Mouse (Mus musculus) macrophage (primary cell): ENCODE measurements around the gene Inafm1. TPM values are rescaled to one million over a fixed set of nuclear protein-coding genes. Genes with fewer than 3 reads are reported as not detected.
"Not testable (repeated sequence)": the region's sequence is repeated elsewhere in the genome, so short reads cannot be mapped to it uniquely, and the experiment has no call there.

Source experiments
- H3K27ac ChIP-seq: fragments of 350-480 bp; formaldehyde crosslinking; 2 replicates; pipeline ENCODE4 v1.9.0; 2021
- H3K36me3 ChIP-seq: fragments of 350-480 bp; formaldehyde crosslinking; 2 replicates; pipeline ENCODE4 v1.9.0; 2021; ENCODE audit errors: inconsistent target
- H3K4me3 ChIP-seq: fragments of 350-480 bp; formaldehyde crosslinking; 2 replicates; pipeline ENCODE4 v1.9.0; 2021; ENCODE audit errors: inconsistent target
- H3K79me2 ChIP-seq: fragments of 350-480 bp; formaldehyde crosslinking; 2 replicates; pipeline ENCODE4 v1.9.0; 2021; ENCODE audit errors: inconsistent target
- WGBS: methylation state at CpG from one replicate; pipeline ENCODE4 v1.1.7; 2026; ENCODE audit warnings: inconsistent platforms; ENCODE audit not compliant: missing documents; 5-methylcytosine and 5-hydroxymethylcytosine counted together
- polyA plus RNA-seq: library from polyadenylated mRNA; stranded (reverse); fragments of 250-400 nt; gene quantifications from 3 replicates; pipeline ENCODE4 v1.2.4, GENCODE M21; 2018; ENCODE audit warnings: inconsistent platforms

Inafm1 gene
- polyA plus RNA-seq, 1 experiment from 2014 or later, result 1.9 TPM

DNA sequence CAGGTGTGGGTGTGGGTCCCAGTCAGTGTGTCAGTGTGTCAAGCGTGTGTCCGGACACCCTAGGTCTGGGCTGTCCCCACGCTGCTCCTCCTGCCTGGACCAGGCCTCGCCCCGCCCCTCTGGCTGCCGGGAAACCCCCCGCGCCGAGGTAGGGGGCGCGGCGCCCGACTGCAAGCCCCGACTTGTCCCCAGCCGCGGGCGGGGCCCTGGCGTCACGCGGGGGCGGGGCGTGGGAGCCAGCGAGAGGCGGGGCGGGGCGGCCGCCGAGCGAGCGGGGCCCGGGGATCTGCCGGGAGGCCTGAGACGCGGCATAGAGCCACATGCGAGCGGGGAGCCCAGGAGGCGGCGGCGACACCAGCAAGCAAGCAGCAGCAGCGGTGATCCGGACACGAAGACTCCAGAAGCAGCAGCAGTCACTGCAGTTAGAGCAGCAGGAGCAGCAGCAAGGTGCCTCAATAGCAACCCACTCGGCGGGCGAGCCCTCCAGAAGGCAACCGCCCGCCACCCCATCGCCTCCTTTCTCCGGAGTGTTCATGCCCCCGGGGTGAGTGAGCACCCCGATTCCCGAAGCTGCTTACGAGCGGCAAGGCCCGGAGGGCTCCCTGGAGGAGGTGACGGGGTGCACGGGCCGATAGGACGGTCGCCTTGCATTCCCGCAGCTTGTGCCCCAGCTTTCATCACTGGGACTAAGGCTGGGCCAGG is 36.1 kb upstream of the Inafm1 start:
- peak overlapping the region; percentile 97 for H3K27ac ChIP-seq
- H3K4me3 ChIP-seq, result peak overlapping the region; percentile 61
- under 1% methylated on average over 43 of the region's 61 CpGs for WGBS
- H3K36me3 ChIP-seq, result no peaks in the 10 kb centered on the region
- peaks cover 31% of the 10 kb centered on the region for H3K79me2 ChIP-seq

DNA sequence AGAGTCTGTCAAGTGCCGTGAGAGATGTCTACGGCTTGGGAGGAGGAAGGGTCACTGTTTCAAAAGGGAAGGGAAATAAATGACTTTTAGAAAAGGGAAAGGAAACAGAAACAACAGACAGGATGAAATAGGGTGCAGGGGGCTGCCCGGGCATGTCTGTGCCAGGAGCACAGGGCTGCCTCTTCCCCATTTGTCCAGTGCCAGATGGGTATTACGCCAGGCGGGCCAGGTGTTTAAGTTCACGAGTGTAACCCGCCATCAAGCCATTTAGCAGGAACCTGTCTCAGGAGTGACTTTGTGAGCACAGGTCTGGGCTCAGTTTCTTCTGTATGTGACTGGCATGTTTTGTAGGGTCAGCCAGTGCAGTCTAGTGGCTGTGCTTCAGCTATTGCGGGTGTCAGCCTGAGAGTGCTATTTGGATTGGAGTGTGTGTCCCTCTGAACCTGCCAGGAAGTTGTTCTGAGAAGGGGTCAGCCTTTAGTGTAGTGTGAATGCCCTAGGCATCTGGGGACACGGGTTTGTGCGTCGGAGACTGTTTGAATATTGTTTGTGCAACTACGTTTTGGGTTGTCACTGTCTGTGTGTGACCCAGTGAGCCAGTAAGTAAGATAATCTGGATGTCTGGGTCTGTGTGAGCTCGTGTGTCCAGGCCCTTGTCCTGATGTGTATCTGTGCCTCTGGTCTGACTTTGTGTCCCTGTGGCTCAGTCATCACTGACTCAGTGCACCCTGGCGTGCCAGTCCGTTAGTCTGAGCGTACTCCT is 35.3 kb upstream of the Inafm1 start:
- 6% methylated on average over 16 of the region's 16 CpGs for WGBS
- no peaks in the 10 kb centered on the region for H3K36me3 ChIP-seq
- H3K27ac ChIP-seq, result peak overlapping the region; percentile 97
- peaks cover 27% of the 10 kb centered on the region for H3K79me2 ChIP-seq
- H3K4me3 ChIP-seq, result peak overlapping the region; percentile 22

DNA sequence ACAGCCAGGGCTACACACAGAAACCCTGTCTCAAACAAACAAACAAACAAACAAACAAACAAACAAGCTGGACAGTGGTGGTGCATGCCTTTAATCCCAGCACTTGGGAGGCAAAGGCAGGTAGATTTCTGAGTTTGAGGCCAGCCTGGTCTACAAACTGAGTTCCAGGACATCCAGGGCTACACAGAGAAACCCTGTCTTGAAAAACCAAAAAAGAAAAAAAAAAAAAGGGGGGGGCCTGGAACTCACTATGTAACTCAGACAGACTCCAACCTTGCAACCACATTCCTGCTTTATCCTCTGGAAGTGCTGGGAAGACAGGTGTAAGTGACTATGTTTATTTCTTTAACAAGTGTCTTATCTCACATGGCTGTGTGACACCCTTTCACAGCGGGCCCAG is 34.7 kb upstream of the Inafm1 start, which contains the start of gene Bbc3:
TSS of gene Bbc3 (plus strand) at position 301 of the 400 bp plus-strand sequence.
- H3K4me3 ChIP-seq, result peak within 1 kb of the TSS; percentile 22
- H3K27ac ChIP-seq, result peak within 1 kb of the TSS; percentile 97
- WGBS, result 42% methylated on average over 1 of the region's 1 CpGs
- H3K79me2 ChIP-seq, result peaks cover 27% of the 10 kb centered on the region
- not testable (repeated sequence) for H3K36me3 ChIP-seq

DNA sequence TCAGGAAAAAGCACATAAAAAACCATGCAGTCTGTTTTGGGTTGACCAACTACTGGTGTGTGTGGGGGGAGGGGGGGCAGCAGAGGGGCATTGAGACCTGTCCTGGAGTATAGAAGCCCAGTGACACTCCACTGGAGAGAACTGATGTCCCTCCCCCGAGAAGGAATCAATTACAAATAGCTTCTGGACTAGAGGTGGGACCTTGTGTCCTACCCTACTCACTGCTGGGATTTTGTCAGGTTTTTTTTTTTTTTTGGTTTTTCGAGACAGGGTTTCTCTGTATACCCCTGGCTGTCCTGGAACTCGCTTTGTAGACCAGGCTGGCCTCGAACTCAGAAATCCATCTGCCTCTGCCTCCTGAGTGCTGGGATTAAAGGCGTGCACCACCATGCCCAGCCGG is 33.7 kb upstream of the Inafm1 start:
- H3K36me3 ChIP-seq, H3K4me3 ChIP-seq: not testable (repeated sequence)
- H3K27ac ChIP-seq, result peak overlapping the region; percentile 97
- peaks cover 22% of the 10 kb centered on the region for H3K79me2 ChIP-seq
- WGBS, result 69% methylated on average over 6 of the region's 6 CpGs

DNA sequence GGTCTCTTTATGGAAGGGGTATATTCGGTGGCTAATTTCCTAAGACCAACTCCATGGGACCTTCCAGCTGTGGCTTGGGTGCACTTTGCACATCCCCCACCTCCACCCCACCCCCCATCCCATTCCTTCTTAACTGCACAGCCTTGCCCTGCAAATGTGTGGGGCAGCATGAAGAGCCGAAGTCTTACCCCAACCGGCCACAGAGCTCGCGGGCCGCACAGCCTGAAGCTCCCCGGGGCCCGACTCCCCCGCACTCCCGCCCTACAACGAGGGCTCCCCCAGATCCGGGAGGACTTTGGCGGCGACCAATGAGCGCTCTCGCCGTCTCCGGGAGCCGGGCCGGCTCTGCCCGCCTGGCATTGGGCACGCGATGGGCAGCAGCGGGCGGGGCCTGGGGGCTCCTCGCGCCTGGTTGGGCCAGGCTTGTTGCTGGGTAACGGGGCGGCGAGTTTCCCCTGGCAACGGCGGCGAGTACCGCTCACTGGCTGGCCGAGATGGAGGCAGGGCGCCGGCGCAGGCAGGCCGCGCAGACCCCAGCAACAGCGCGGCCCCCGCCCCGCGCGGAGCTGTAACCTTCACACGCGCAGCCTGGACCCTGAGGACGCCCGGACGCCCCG is 26.1 kb upstream of the Inafm1 start:
- Histone ChIP-seq H3K79me2 (no peaks in the 10 kb centered on the region), H3K4me3 (no peak overlapping the region), H3K27ac (no peak overlapping the region), H3K36me3 (no peaks in the 10 kb centered on the region)
- WGBS, result 3% methylated on average over 50 of the region's 52 CpGs

DNA sequence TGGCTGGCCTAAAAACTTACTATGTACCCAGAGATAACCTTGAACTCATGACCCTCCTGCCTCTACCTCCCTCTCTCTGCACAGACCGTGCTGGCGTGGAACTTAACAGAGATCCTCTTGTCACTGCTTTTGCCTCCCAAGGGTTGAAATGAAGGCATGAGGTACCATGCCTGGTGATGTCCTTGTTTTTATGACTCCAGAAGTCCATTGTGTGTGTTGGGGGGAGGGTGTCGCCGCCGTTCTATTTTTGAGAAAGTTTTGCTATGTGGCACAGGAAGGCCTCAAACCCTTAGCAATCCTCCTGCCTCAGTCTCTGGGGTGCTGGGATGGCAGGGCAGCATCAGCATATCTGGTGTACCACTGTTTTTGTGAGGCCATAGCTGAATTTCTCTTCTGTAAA is 25.5 kb upstream of the Inafm1 start:
- 75% methylated on average over 5 of the region's 5 CpGs for WGBS
- Histone ChIP-seq H3K27ac (no peak overlapping the region), H3K4me3 (no peak overlapping the region), H3K36me3 (no peaks in the 10 kb centered on the region), H3K79me2 (no peaks in the 10 kb centered on the region)

DNA sequence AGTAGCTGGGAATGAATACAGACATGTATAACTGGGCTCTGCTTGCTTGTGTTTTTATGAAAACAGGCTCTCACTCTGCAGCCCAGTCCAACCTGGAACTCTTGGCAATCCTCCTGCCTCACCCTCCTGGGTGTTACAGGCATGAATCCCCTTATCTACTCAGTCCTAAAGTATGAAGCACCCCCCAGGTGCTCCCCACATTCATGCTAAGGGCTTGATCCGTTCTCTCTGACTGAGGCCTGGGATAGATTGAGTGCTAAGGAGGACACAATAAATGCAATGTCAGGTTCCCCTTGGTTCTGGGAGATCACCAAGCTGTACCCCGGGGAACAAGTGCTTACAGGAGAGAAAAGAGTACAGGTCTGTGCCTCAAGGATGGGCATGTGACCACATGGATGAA is 24.2 kb upstream of the Inafm1 start:
- Histone ChIP-seq H3K79me2 (no peaks in the 10 kb centered on the region), H3K4me3 (no peak overlapping the region), H3K27ac (peak overlapping the region; percentile 37; the same call in 1 of the 2 replicates), H3K36me3 (no peaks in the 10 kb centered on the region)
- 83% methylated on average over 2 of the region's 2 CpGs for WGBS

DNA sequence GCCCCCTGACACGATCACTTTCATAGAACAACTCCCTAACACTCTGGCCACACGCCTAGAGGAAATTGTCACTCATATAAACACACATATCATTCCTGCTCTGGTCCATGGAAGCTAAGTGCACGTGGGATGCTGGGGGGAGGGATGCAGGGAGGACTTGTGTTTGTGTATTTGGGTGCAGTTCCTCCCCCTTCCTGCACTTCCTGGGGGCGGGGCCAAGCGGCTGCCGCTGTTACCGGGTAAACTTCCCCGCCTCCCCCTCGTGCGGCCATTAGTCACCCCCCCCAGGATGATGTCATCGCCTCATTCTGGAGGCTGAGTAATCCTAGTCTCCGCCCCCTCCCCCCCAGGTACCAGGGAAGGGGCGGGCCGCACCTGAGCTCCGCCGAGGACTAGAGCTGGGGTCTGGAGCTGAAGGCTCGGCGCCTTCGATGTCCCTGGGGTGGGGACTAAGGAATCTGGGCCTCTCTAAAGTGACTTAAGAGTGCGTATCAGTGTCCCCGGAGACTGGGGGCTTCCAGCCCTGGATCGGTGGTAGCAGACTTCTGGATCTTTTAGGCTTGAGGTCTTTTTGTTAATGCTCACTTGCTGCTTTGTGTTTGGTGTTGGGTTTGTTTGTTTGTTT is 23.5 kb upstream of the Inafm1 start:
- Histone ChIP-seq H3K79me2 (no peaks in the 10 kb centered on the region), H3K36me3 (no peaks in the 10 kb centered on the region), H3K27ac (peak overlapping the region; percentile 37), H3K4me3 (no peak overlapping the region)
- 10% methylated on average over 17 of the region's 22 CpGs for WGBS

DNA sequence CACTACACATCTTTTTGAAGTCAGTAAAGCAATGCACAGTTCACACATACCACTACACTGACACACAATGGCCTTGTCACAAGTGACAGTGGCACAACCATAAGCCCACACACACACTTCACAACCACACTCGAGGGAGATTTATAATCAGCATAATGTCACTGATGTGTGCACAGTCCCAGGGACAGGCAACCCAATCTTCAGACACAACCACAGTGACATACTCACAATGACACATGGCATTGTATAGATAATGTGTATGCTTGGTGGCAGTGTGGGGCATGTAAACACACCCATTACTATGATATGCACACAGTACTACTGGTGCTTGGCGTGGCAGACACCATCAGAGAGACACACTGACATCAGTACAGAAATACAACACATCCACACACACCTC is 22.7 kb upstream of the Inafm1 start:
- Histone ChIP-seq H3K79me2 (no peaks in the 10 kb centered on the region), H3K27ac (peak overlapping the region; percentile 14), H3K4me3 (no peak overlapping the region), H3K36me3 (no peaks in the 10 kb centered on the region)
- 42% methylated on average over 2 of the region's 2 CpGs for WGBS

DNA sequence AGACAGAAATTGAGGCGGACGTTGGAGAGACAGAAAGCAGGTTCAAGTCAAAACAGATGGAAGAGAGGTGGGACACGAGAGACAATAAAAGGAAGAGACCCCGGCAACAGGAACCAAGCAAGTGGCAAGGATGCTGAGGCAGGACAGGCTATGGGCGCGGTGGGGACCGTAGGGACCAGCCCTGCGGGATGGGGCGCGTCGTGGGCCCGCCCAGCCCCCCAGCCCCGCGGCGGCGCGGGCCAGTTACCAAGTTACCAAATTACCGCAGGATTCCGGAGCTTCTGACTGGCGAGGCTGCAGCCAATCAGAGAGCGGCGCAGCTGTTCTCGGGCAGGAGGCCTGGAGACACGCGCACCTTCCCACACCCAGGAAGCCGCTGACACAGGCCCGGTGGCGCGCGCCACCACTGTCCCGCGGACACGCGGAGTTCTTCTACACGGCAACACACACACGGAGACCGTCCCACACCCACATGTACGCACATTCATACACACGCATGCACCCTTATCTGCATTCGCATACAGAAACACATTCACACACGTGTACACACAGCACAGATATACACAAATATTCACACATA is 22.0 kb upstream of the Inafm1 start:
- H3K36me3 ChIP-seq, result no peaks in the 10 kb centered on the region
- H3K79me2 ChIP-seq, result no peaks in the 10 kb centered on the region
- WGBS, result 4% methylated on average over 41 of the region's 41 CpGs
- peak overlapping the region; percentile 87 for H3K27ac ChIP-seq
- peak overlapping the region; percentile 28 for H3K4me3 ChIP-seq

DNA sequence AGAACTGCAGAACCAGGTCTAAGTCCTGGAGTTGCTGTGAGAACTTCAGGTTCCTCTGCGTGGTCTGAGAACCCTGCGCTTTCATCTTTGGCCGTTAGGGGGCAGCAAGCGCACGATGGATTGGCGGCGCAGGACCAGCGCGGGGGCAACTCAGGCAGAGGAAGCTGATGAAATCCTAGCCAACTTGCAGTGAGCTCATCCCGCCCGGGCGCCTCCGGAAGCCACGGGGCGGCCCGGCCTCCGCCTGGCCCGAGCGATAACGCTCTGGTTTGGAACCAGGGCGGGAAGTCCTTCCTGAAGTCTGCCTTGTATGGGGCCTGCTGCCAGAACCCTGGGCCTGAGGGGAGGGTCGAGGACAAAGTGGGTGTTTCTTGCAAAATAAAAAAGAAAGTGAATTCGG is 21.4 kb upstream of the Inafm1 start:
- WGBS, result 1% methylated on average over 23 of the region's 23 CpGs
- Histone ChIP-seq H3K4me3 (peak overlapping the region; percentile 28), H3K27ac (peak overlapping the region; percentile 87), H3K79me2 (no peaks in the 10 kb centered on the region), H3K36me3 (no peaks in the 10 kb centered on the region)

DNA sequence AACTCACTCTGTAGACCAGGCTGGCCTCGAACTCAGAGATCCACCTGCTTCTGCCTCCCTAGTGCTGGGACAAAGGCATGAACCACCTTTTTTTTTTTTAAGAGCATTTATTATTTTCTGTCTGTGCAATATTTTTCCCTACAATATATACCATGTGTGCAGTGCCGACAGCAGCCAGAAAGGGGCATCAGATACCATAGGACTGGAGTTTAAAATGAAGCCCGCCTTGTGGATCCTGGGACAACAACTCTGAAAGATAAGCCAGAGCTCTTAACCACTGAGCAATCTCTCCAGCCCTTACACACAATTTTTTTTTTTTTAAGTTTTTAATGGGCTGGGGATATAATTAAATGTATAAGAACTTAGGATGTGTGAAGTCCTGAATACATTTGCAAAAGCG is 20.9 kb upstream of the Inafm1 start:
- Histone ChIP-seq H3K36me3 (no peaks in the 10 kb centered on the region), H3K27ac (peak overlapping the region; percentile 33), H3K79me2 (no peaks in the 10 kb centered on the region), H3K4me3 (no peak overlapping the region)
- 0% methylated on average over 3 of the region's 4 CpGs for WGBS

DNA sequence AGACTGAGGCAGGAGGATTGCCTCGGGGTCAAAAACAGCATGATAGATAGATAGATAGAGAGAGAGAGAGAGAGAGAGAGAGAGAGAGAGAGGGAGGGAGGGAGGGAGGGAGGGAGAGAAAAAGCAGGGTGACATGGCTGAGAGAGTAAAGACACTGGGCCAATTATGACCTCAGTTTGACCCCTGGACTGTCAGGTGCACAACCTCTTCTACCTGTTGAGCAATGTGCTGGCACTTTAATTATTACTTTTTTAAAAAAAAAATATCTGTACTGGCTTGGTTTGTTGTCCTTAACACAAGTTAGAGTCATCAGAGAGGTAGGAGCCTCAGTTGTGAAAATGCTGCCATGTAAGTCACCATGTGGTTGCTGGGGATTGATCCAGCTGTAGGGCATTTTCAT is 14.4 kb upstream of the Inafm1 start:
- Histone ChIP-seq H3K36me3 (peaks cover 15% of the 10 kb centered on the region), H3K27ac (no peak overlapping the region), H3K4me3 (no peak overlapping the region), H3K79me2 (peaks cover 27% of the 10 kb centered on the region)
- no CpG with 5 or more reads among the region's 1 CpGs for WGBS

DNA sequence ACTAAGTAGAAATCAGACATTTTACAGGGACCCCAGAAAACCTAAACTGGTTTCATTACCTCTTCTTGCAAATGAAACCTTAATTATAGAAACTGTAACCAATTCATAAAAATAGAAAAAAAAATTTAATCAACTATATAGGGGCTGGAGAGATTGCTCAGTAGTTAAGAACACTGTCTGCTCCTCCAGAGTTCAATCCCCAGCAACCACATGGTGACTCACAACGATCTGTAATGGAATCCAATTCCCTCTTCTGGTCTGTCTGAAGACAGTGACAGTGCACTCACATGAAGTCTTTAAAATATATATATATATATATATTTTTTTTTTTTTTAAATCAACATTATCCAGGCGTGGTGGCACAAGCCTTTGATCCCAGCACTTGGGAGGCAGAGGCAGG is 13.6 kb upstream of the Inafm1 start:
- Histone ChIP-seq H3K79me2 (peaks cover 27% of the 10 kb centered on the region), H3K4me3 (peak overlapping the region; percentile 40), H3K36me3 (peaks cover 19% of the 10 kb centered on the region), H3K27ac (peak overlapping the region; percentile 76)
- WGBS, result 18% methylated on average over 1 of the region's 2 CpGs
